Mouse (Mus musculus) regulatory T cell (primary cell): ENCODE measurements around the gene Zranb3.

Experiments used
- in situ Hi-C: fragments of 300-600 bp; cut with MboI, MseI; formaldehyde crosslinking; loops from one replicate; pipeline ENCODE4 v1.15.1; 2025; ENCODE audit warnings: high pct_unique_total_duplicates

The Zranb3 gene

DNA sequence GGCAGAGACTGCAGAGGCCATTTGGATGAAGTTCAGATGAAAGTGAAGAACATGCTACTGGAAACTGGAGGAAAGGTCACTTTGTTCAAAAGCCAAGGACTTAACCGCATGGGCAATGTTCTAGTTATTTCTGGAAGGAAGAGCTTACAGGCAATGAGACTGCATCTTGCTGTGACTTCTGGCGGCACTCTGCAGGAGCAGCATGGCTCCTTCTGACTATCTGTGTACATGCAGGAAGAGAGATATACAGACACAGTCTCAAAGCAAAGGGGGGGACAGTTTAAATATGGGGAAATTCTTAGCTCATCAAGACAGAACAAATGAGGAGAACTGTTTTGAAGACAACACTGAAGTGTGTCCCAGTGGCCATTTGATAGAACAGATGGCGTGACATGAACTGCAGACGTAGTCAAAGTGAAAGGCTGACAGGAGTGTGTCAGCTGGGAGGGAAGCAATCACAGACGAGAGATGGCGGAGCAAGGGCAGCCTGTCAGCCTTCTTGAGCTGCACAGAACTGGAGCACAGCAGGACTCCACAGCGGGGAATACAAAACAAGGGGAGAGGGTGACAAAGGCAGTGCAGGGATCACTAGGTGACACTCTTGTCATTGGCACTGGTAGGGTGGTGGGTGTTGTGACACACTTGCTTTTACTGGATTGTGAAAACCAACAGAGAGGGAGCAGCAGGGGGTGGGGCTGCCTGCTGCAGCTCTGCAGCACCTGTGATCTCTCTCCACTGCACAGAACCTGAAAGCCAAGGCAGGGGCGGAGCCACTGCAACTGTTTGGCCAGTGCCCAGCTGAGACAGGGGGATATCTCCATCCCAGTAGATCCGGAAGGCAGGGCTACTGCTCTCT lies 112.7 kb downstream of the Zranb3 start:
- in situ Hi-C loops: no loop called here

DNA sequence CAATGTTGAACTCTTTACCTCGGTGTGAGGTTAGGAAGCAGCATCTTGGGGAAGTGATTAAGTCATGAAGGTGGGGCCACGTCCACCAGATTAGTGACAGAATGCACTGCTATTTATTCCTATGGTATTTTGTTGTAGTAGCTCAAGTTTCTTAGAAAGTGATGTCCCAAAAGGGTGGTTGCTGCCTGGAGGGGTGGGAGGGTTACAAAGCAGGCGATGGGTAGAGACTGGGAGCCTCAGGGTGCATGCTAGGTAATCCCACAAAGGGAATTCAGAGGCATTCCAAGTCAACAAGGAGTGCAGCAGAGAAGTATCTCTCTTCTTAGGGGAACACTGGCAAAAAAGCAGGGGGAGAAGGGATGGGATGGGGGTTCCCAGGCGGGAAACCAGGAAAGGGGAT lies 113.5 kb downstream of the Zranb3 start:
- in situ Hi-C loops: no loop called here

DNA sequence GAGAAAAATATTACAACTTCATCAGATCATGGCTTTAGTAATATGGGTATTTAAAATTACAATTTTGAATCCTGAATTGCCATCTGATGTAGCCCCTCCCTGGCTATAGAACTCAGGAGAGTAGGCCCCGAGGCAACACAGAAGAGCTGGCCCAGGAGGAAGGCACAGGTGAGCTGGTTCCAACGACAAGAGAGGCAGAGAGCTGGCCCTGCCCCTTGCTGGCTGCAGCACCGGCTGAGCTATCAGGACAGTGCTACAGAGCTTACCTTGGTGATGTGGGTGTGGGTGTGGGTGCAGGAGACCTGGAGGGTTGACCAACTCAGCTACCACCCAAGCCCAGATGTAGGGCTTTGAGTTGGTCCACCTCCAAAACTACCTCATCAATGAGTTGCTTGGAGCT lies 114.6 kb downstream of the Zranb3 start:
- in situ Hi-C loops: no loop called here

DNA sequence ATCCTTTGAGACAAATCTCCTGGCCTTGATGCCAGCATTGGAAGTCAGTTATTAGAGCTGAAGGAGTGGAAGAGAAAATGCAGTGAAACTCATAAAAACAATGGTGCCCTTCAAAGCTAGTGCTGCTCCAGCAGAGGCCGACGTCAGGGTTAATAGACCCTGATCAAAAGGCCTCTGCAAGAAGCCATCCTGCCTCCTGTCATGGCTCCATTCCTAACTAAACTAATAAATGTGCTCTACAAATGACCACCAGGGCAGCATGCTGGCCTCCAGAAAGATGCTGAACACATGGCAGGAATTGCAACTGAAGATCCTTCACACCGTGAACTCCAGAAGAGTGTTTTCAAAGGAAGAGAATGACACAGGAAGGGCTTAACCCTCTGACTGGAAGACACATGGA lies 117.5 kb downstream of the Zranb3 start:
- in situ Hi-C loops: no loop called here

DNA sequence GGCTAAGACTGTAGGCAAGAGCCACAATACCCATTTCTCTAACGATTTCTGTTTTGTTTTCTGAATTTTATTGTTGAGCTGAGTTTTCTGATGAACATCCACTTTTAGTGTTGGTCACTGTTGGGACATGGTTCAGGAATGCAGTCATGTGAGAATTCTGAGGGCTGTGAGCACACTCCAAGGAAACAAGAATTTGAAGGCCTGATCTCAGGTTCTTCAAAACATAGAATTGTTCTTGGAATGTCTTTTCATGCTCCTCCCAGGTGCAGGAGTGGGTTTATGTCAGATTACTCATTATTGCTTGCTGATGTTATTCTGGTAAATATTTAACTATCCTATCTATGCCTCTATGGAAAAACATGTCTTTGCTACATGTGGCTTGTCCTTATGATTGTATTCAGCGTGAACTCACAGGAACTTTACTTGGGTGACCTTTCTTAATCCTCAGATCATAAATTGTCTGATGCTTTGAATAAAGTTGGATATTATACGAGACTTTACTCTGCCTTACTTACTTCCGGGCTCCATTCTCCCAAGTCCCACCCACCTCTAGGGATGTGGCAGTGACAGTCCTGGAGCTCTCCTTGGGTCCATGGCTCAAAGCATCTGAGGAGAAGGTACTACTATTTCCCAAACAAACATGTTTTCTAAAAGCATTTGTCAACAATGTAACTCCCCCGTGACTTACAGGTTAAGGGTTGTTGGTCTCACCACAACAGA lies 119.4 kb downstream of the Zranb3 start:
- in situ Hi-C loops: no loop called here

DNA sequence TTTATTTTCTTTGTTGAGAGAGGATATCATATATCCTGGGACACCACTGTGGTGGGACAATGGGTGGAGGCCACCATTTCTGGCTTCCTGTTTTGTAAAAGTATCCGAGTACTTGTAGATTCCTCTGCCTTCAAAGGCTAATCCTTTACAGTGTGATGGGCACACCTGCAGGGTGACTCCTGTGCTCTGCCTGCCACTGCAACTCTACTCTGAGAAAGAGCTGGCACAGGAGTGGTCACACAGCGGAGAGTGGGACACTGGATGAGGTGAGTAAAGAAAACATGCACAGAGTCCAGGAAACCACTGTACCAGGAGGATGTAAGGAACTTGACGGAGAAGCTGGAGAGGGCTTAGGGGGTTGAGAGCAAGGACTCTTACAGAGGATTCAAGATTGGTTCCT lies 120.6 kb downstream of the Zranb3 start:
- in situ Hi-C loops: no loop called here

DNA sequence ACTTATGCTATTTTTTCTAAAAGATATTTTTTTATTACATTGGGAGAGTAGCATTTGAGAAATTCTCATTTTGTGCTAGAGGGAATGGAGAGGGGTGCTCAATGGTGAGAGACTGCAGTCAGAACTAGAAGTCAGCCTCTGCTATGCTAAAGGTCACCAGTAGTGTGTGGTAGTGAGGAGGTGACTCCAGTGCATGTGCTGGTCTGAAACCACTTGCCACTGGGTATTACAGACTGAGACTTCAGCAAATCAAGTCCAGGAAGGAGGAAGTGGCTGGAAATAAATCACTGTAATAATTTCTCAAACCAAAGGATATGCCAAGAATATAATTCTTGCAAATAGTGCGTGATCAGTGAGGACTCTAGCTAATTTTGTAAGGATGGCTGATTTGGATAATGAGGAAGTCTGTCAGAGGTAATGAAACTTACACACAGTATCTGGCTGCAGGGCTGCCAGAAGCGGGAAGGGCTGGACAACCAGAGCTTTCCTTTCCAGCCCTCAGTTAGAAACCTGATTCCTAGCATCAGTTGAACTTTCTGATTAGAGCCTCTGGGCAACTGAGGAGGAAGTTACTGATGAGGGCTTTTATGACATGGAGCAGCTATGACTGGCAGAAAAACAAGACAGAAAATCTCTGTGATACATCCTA lies 121.8 kb downstream of the Zranb3 start:
- in situ Hi-C loops: no loop called here

DNA sequence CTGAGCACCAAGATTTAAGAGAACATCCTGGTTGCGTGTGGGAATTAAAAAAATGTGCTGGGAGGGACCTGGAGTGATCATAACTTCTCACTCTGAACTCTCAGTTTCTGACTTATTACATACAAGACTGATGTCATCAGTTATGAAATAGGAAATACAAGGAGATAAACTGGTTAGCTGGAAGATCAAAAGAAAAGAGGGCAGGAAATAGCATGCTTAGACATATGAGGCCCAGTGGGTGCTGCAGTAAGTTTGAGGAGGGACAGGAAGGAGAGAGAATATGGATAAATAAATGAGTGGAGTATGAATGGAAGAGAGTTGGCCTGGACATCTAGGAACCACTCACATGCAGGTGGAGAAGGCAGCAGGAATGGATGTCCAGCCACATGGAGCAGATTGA lies 124.7 kb downstream of the Zranb3 start:
- in situ Hi-C loops: no loop called here

DNA sequence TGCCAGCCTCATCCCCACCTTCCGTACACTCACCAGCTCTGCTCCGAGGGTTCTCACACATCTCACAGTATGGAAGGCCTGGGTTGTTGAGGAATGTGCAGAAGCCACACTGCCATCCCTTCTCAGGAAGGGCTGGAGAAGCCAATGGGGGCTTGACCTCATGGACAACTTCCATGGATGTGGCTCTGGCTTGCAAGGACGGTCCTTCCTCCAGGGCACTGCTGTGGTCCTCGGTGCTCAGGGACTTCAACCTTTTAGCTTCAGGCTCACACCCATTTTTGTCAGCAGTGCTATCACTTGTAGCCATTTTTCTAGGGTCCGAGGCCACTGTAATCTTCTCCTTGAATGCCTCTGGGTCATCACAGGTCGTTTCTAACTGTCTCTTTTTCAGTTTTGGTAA lies 126.7 kb downstream of the Zranb3 start:
- in situ Hi-C loops: no loop called here

DNA sequence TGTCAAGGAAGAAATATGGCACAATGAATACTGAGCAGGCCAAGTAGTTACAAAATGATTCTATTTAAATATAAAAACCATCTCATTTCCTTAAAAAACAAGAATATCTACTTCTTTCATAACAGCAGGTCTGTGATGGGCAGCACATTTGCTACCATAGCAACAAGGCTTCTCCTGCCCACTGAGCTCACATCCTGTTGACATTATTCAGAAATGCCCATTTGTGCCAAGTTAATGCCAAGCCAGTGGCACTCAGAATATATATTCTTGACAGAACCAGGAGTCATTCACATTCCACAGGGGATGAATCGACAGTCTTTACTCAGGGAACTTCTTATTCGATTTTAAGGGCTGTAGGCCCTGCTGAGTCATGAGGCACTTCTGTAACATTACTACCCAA lies 127.2 kb downstream of the Zranb3 start:
- in situ Hi-C loops: no loop called here

DNA sequence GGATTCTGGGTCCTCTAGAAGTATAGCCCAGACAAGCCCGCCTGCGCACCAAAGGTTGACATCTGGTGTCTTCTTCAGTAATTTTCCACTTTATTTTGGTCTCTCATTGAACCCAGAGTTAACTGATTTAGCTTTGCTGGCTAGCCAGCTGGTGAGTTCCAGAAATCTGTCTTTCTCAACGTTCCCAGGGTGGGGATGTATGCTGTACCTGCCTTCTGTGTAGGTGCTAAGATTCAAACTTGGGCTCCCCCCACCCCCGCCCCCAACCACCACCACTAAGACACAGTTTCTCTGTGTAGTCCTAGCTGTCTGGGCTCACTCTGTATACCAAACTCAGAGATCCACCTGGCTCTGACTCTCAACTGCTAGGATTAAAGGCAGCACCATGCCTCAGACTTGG lies 128.8 kb downstream of the Zranb3 start:
- in situ Hi-C loops: no loop called here

DNA sequence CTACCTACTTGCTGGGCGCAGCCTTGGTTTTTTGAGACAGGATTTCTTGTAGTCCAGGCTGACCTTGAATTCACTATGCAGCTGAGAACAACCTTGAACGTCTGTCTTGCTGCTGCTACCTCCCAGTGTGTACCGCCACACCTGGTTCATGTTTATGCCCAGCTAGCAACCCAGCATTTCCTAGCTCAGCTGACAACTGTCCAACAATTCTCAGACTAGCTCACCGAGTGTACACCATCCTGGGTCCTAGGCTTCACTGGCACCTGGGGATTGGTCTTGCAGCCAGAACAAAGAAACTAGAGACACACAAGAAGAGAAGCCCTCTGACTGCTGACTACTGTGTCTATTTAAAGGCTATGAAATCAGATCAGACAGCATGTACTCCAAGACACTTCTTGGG lies 132.0 kb downstream of the Zranb3 start:
- in situ Hi-C loops: no loop called here

DNA sequence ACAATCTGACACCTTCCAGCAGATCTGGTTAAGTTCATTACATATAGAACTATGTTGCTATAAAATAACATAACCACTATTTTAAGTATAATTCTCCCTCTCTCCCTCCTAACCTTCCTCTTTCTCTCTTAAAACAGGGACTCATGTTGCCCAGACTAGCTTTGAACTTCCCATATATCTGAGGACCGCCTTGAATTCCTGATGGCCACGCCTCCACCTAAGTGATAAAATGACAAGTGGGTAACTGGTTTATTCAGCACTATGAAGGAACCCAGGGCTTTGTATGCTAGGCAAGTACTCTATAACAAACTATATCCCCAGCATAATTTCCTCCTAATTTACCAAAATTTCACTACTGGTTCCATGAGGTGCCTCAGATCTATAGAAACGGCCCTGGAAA lies 139.5 kb downstream of the Zranb3 start:
- in situ Hi-C loops: no loop called here

DNA sequence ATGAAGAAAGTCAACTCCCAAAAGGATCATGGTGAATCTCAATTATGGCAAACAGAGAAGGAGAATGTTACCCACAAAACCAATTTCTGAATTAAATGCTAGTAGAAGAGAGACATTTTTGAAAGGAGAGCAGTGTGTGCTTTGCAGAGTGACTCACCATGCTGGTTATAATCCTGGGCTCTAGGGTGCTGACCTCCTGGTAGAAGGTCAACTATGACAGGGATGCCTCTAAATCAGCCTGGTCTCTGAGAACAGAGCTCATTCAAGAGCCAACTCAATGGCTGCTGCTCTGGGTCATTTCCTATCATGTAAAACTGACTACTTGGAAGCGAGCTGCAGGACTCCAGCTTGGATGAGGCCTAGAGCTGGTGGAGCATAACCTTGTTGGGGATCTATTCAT lies 141.7 kb downstream of the Zranb3 start:
- in situ Hi-C loops: no loop called here

DNA sequence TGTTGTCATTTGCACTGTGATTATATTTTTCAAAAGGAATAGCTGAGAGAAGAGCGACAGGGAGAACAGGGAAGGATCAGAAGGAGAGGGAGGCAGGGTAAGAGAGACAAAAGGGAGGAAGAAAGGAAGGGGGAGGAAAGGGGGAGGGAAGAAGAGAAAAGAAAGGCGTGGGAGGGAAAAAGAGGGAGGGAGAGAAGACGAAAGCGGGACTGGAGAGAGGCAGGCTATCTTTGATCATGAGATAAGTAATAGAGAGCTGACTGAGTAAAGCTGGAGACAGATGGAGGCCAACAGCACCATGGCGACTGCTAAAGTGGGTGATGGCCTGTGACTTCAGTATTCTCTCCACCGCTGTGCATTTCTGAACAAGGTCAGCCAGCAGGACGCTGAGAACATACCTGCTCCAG lies 143.5 kb downstream of the Zranb3 start:
- in situ Hi-C loops: loop anchor here (10.0 kb wide), 1 partner anchor 465 kb away; no protein-coding TSS in a partner anchor

DNA sequence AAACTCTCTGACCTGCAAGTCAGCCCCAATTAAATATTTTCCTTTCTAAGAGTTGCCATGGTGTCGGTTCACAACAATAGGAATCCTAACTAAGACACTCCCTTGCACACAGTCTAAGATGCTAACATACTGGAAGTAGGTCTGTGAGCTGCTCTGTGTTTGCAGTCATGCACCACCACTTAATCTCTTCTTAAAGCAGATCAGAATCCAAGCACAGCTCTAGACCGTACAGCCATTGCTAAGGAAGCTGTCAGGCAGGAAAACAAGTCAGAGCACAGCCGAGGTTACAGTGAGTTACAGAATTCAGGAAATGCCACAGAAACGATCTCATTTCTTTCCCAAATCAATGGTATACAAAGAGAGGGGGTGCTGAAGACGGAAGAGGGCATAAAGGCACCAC lies 144.0 kb downstream of the Zranb3 start:
- in situ Hi-C loops: loop anchor here (10.0 kb wide), 1 partner anchor 464 kb away; no protein-coding TSS in a partner anchor

DNA sequence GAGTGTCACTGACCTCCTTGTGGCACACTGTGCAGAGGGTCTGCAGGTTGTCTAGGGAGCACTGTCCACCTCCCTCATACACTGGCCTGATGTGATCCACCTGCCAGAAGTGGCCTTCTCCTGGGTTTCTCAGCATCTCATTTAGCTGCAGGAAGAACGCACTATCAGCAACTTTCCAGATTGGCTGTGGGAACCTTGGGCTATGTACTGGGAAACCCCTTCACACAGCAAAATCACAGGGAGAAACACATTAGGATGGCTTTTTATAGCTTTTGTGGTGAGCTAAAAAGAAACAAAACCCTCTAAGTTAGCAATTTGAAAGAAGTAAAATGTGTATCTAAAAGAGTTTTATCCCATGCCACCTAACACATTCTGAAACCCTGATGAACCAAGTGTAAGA lies 146.3 kb downstream of the Zranb3 start:
- in situ Hi-C loops: loop anchor here (10.0 kb wide), 1 partner anchor 462 kb away; no protein-coding TSS in a partner anchor

DNA sequence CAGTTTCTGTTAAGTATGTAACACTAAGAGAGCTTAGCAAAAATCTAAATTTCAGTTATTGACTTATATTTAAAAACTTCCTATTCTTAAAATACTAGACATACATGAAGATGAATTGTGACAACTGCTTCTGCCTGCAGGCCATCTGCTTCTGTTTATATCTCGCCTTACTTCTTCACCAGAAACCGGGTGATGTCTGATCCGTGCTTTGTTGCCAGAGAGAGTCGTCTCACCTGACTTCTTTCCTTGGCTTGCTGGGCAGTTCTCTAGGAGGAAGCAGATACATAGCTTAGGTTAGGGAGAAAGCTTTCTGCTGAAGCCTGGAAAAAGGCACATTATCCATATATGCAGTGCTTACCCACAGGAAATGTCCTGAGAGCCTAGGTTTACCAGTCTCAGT lies 148.0 kb downstream of the Zranb3 start:
- in situ Hi-C loops: loop anchor here (10.0 kb wide), 1 partner anchor 460 kb away; no protein-coding TSS in a partner anchor

DNA sequence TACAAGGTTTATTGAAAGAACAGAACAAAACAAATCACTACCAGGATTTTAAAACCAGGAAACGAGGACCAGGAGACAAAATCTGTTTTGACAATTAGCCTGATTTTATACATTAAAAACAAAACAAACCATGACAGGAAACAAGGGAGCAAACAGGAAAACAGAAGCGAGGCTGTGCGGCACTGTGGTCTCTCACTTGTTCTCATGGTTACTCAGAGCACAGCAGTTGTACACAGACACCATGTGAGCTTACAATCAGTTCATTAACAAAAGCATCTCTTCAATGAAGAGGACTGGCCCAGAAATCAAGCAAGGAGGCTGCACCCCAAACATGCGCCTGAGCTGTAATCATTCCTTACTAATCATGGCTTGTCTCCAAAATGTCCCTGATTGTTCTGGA lies 148.6 kb downstream of the Zranb3 start:
- in situ Hi-C loops: loop anchor here (10.0 kb wide), 1 partner anchor 459 kb away; no protein-coding TSS in a partner anchor

DNA sequence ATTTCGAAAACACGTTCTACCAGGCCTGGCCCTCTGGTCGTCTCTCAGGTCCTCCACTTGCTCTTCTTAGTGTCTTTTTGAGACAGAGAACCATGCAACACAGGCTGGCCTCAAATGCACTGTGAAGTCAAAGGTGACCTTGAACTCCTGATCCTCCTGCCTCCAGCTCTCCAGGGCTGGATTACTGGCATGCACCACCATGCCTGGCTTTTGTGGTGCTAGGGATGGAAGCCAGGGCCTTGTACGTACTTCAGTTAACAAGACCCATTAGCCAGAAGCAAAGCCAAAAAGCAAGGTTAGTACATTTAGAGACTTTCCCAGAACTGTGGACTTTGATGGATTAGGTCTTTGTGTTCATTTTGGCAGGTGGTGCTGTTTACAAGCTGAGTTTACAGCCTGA lies 150.6 kb downstream of the Zranb3 start:
- in situ Hi-C loops: loop anchor here (10.0 kb wide), 1 partner anchor 457 kb away; no protein-coding TSS in a partner anchor

DNA sequence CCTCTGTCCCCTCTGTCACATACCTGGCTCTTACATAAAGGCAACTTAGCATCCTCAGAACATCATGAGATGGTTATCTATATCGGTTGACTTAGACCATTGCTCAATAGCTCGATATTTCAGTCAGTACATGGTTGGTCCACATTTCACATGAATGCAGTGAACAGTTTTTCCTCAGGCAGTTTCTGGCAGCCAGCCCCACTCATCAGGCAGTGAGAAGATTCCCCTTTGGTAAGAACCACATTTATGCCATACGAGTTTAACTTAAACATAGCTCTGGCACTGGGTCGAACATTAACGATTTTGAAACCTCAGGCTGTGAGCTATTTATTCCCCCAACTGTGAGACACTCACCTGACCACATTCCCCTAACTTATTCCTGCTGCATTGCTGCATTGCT lies 154.1 kb downstream of the Zranb3 start:
- in situ Hi-C loops: no loop called here

DNA sequence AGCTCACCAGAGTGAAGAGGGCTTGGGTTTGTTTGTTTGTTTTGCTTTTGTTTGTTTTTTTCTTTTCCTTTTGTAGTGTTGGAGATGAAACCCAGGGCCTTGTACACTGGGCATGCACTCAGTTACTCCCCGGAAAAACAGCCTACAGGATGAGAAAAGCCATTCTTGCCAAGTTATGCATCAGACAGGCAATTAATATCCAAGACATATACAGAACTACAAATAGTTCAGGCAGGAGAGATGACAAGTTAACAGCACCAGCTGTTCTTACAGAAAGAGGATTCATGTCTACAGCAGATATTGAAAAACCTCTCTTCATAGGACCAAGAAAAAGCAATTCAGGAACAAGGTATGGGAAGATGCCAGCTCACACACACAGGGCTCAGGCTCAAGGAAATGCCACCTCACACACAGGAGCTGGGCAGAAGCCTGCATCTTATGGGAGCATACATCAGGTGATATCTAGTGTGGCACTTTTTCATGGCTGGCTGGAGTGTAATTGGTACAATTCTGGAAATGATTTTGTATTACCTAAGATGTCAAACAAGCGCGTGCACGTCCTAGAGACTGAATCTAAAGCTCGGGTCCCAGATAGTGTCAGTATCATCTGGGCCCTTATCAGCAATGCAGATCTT lies 156.1 kb downstream of the Zranb3 start:
- in situ Hi-C loops: no loop called here
